Mouse (Mus musculus): ENCODE results near the gene Padi4. TPM values are rescaled to one million over a fixed set of nuclear protein-coding genes. Genes with fewer than 3 reads are reported as not detected.

Padi4 gene
- polyA plus RNA-seq, 1 experiment = not detected

- Histone ChIP-seq H3K4me1 (ENCODE audit: control insufficient read depth, insufficient read depth, low read length) (peaks cover 13% of the 10 kb centered on the region), H3K27ac (ENCODE audit: insufficient read depth, low read length) (peak overlapping the region; percentile 99), H3K4me3 (ENCODE audit: insufficient read depth, low read length) (peak overlapping the region; percentile 97)
- TF ChIP-seq CTCF (IDR thresholded peaks at IDR 0.05; ENCODE audit: borderline replicate concordance, insufficient read depth, low read length) (no peak), POLR2A (IDR thresholded peaks at IDR 0.05; ENCODE audit: low read depth, low read length) (peak; percentile 61)
Measured at GRCm38 (mm10) chr4:140701049-140701715, 72.9 kb downstream of the Padi4 start.

- Histone ChIP-seq H3K4me1 (ENCODE audit: control insufficient read depth, insufficient read depth, low read length) (peaks cover 16% of the 10 kb centered on the region), H3K4me3 (ENCODE audit: insufficient read depth, low read length) (peak within 1 kb of the TSS; percentile 97), H3K27ac (ENCODE audit: insufficient read depth, low read length) (peak within 1 kb of the TSS; percentile 99)
- 0 out of 2 replicates have a peak, but pooled peaks have one; percentile 54 for TF ChIP-seq POLR2A (IDR thresholded peaks at IDR 0.05; ENCODE audit: low read depth, low read length)
- no peak for TF ChIP-seq CTCF (IDR thresholded peaks at IDR 0.05; ENCODE audit: borderline replicate concordance, insufficient read depth, low read length)
Measured at GRCm38 (mm10) chr4:140700269-140701018, 73.6 kb downstream of the Padi4 start, which contains the start of gene Rcc2. Rcc2 (plus strand) TSS chr4:140700541.

GRCm38 (mm10) chr4:140699441-140700127 lies 74.5 kb downstream of the Padi4 start:
- peak; percentile 69 for TF ChIP-seq POLR2A (IDR thresholded peaks at IDR 0.05; ENCODE audit: low read depth, low read length)
- no peak for TF ChIP-seq CTCF (IDR thresholded peaks at IDR 0.05; ENCODE audit: borderline replicate concordance, insufficient read depth, low read length)
- H3K4me1 ChIP-seq (ENCODE audit: control insufficient read depth, insufficient read depth, low read length) = peaks cover 14% of the 10 kb centered on the region
- peak overlapping the region; percentile 38 for H3K4me3 ChIP-seq (ENCODE audit: insufficient read depth, low read length)
- peak overlapping the region; percentile 99 for H3K27ac ChIP-seq (ENCODE audit: insufficient read depth, low read length)

Other genes starting within 250 kb of the Padi4 start
- 12.6 and 17.2 TPM in 2 replicates for gene Arhgef10l, start 108.2 kb downstream of the Padi4 start, polyA plus RNA-seq (2011; ENCODE audit: insufficient read length, low read depth, missing spikeins)
- gene Rcc2, start 73.7 kb downstream of the Padi4 start, polyA plus RNA-seq (2011; ENCODE audit: insufficient read length, low read depth, missing spikeins) = 102 and 125 TPM in 2 replicates
- gene Padi6, start 31.6 kb downstream of the Padi4 start, polyA plus RNA-seq (2011; ENCODE audit: insufficient read length, low read depth, missing spikeins) = not detected in 2 replicates
- gene Padi3, start 36.4 kb upstream of the Padi4 start, polyA plus RNA-seq (2011; ENCODE audit: insufficient read length, low read depth, missing spikeins) = not detected in 2 replicates
- gene Padi1, start 71.5 kb upstream of the Padi4 start, polyA plus RNA-seq (2011; ENCODE audit: insufficient read length, low read depth, missing spikeins) = not detected in 2 replicates
- gene Padi2, start 132.1 kb upstream of the Padi4 start, polyA plus RNA-seq (2011; ENCODE audit: insufficient read length, low read depth, missing spikeins) = not detected in 2 replicates
- 122 and 124 TPM in 2 replicates for gene Sdhb, start 187.0 kb upstream of the Padi4 start, polyA plus RNA-seq (2011; ENCODE audit: insufficient read length, low read depth, missing spikeins)
- gene Atp13a2, start 212.6 kb upstream of the Padi4 start, polyA plus RNA-seq (2011; ENCODE audit: insufficient read length, low read depth, missing spikeins) = 12.3 and 16.6 TPM in 2 replicates
- gene Mfap2, start 236.2 kb upstream of the Padi4 start, polyA plus RNA-seq (2011; ENCODE audit: insufficient read length, low read depth, missing spikeins) = 108 and 200 TPM in 2 replicates

Data from embryonic fibroblast, embryonic 13.5 days (primary cell).